Mouse (Mus musculus) CH12.LX (cell line): ENCODE measurements around the gene Epb41l3.

Source experiments
- CHD1 ChIP-seq: IDR thresholded peaks from 2 replicates; pipeline ENCODE4 v1.6.1; 2012; ENCODE audit warnings: low read depth, low read length, improper control_type of control experiment, inconsistent platforms
- CHD2 ChIP-seq: IDR thresholded peaks from 2 replicates; pipeline ENCODE4 v1.6.1; 2011; ENCODE audit warnings: low read length, improper control_type of control experiment
- CTCF ChIP-seq, 2 experiments: IDR thresholded peaks in 1 of 2; conservative IDR thresholded peaks in 1 of 2; 2 replicates each; pipeline ENCODE4 v1.5.1; 2011 to 2012; ENCODE audit warnings: low read depth in 2 of 2, low read length in 2 of 2, improper control_type of control experiment in 1 of 2, inconsistent platforms in 1 of 2, mild to moderate bottlenecking in 1 of 2, moderate library complexity in 1 of 2
- ELF1 ChIP-seq: IDR thresholded peaks from 2 replicates; pipeline ENCODE4 v1.6.1; 2014; ENCODE audit warnings: low read depth, mild to moderate bottlenecking, inconsistent platforms, low read length, improper control_type of control experiment
- GABPA ChIP-seq: IDR thresholded peaks from 2 replicates; pipeline ENCODE4 v1.6.1; 2012; ENCODE audit warnings: low read depth, low read length, improper control_type of control experiment, inconsistent platforms; ENCODE audit not compliant: insufficient replicate concordance
- IRF4 ChIP-seq: IDR thresholded peaks from 2 replicates; pipeline ENCODE4 v1.6.1; 2014; ENCODE audit warnings: low read depth, mild to moderate bottlenecking, inconsistent platforms, low read length, improper control_type of control experiment
- MAZ ChIP-seq: IDR thresholded peaks from 2 replicates; pipeline ENCODE4 v1.6.1; 2012; ENCODE audit warnings: low read depth, mild to moderate bottlenecking, inconsistent platforms, low read length, improper control_type of control experiment, moderate library complexity
- MEF2A ChIP-seq: IDR thresholded peaks from 2 replicates; pipeline ENCODE4 v1.6.1; 2014; ENCODE audit warnings: low read depth, mild to moderate bottlenecking, inconsistent platforms, low read length, improper control_type of control experiment, borderline replicate concordance
- POLR2A ChIP-seq: IDR thresholded peaks from 2 replicates; pipeline ENCODE4 v1.6.1; 2011; ENCODE audit warnings: low read depth, mild to moderate bottlenecking, improper control_type of control experiment, low read length
- SMC3 ChIP-seq: IDR thresholded peaks from 2 replicates; pipeline ENCODE4 v1.6.1; 2011; ENCODE audit warnings: low read depth, low read length, improper control_type of control experiment
- USF1 ChIP-seq: IDR thresholded peaks from 2 replicates; pipeline ENCODE4 v1.6.1; 2014; ENCODE audit warnings: low read depth, mild to moderate bottlenecking, inconsistent platforms, low read length, improper control_type of control experiment

GRCm38 (mm10) chr17:69205282-69205999, 130.0 kb downstream of the Epb41l3 start:
- no peak for TF ChIP-seq CTCF (conservative IDR thresholded peaks at IDR 0.05 in 1 of 2, IDR thresholded peaks at IDR 0.05 in 1 of 2; ENCODE audit: low read depth in 2 of 2, low read length in 2 of 2)
- TF ChIP-seq POLR2A: no peak
- no peak for TF ChIP-seq MEF2A
- no peak for TF ChIP-seq GABPA
- TF ChIP-seq CHD2: no peak
- no peak for TF ChIP-seq IRF4
- TF ChIP-seq USF1: no peak
- no peak for TF ChIP-seq ELF1
- TF ChIP-seq CHD1: no peak
- TF ChIP-seq MAZ: no peak
- TF ChIP-seq SMC3: no peak
